16 mouse cellular contexts compared by ENCODE assay signal in genomic region chr9:77579827-77580226, GRCm38 (mm10). TPM values are rescaled to one million over a fixed set of nuclear protein-coding genes. Genes with fewer than 3 reads are reported as not detected.
DNase-seq lines count a peak whose midpoint lies in the region; ATAC-seq and TF ChIP-seq lines count a peak whose summit lies in the region.
"Had no signal": no experiment of that assay in that cellular context is flagged by ENCODE, and none has a peak within 500 bp of the region (broad histone marks: within the 10 kb centered on the region; RNA-seq: fewer than 3 reads in every experiment).

No protein-coding gene starts in this region.

- no peaks in the 10 kb centered on the region for H3K9me3 ChIP-seq in forebrain, embryonic 11.5 days (ENCODE audit: control insufficient read depth, low read length)
- H3K9me3 ChIP-seq in forebrain, postnatal 0 days (ENCODE audit: low read length): no peaks in the 10 kb centered on the region
- H3K9me3 ChIP-seq in stomach, postnatal 0 days (ENCODE audit: control insufficient read depth, low read length): no peaks in the 10 kb centered on the region
- H3K9me3 ChIP-seq: limb, embryonic 12.5 days had no signal

- H3K4me2 ChIP-seq in forebrain, embryonic 11.5 days (ENCODE audit: low read depth, low read length, severe bottlenecking): no peak overlapping the region
- H3K4me2 ChIP-seq in forebrain, postnatal 0 days (ENCODE audit: low read depth): no peak overlapping the region
- H3K4me2 ChIP-seq in stomach, postnatal 0 days (replicated peaks; ENCODE audit: low read depth): no peak overlapping the region
- H3K4me2 ChIP-seq: heart, embryonic 11.5 days; hindbrain, embryonic 14.5 days; limb, embryonic 12.5 days had no signal

- peak; percentile 36; the same call in 1 of the 2 replicates for ATAC-seq in forebrain, embryonic 11.5 days (replicated peaks; ENCODE audit: low FRiP score)
- no peak for ATAC-seq in forebrain, postnatal 0 days
- ATAC-seq in stomach, postnatal 0 days (ENCODE audit: low FRiP score, low TSS enrichment): no peak

- H3K4me3 ChIP-seq in forebrain, embryonic 11.5 days (ENCODE audit: low read depth, low read length): no peak overlapping the region
- H3K4me3 ChIP-seq in forebrain, postnatal 0 days (ENCODE audit: low read depth, low read length): no peak overlapping the region
- H3K4me3 ChIP-seq in layer of hippocampus, adult 2 months: no peak overlapping the region
- H3K4me3 ChIP-seq in stomach, postnatal 0 days (ENCODE audit: low read depth, low read length): no peak overlapping the region
- H3K4me3 ChIP-seq: limb, embryonic 12.5 days; megakaryocyte, embryonic 14.5 days; myocyte had no signal

- WGBS in forebrain, embryonic 11.5 days: 62% methylated on average over 3 of the region's 3 CpGs
- 55% methylated on average over 3 of the region's 3 CpGs for WGBS in forebrain, postnatal 0 days
- WGBS in stomach, postnatal 0 days: 66% methylated on average over 3 of the region's 3 CpGs

- H3K4me1 ChIP-seq in forebrain, embryonic 11.5 days (replicated peaks; ENCODE audit: control insufficient read depth, insufficient read depth, low read length): no peaks in the 10 kb centered on the region; the same call in 1 of the 2 replicates
- no peaks in the 10 kb centered on the region for H3K4me1 ChIP-seq in forebrain, postnatal 0 days (ENCODE audit: insufficient read depth)
- H3K4me1 ChIP-seq in stomach, postnatal 0 days (replicated peaks; ENCODE audit: control insufficient read depth, insufficient read depth): no peaks in the 10 kb centered on the region
- H3K4me1 ChIP-seq: limb, embryonic 12.5 days; megakaryocyte, embryonic 14.5 days had no signal

- TF ChIP-seq EP300 in stomach, postnatal 0 days (optimal IDR thresholded peaks at IDR 0.05): no peak

- no peak for TF ChIP-seq CTCF in forebrain, postnatal 0 days (IDR thresholded peaks at IDR 0.05; ENCODE audit: low read depth)
- peak; percentile 46 for TF ChIP-seq CTCF in layer of hippocampus, adult 2 months (conservative IDR thresholded peaks at IDR 0.05)
- peak; percentile 68 for TF ChIP-seq CTCF in stomach, postnatal 0 days (IDR thresholded peaks at IDR 0.05; ENCODE audit: low read depth)

- H3K27me3 ChIP-seq in forebrain, embryonic 11.5 days (ENCODE audit: control insufficient read depth, insufficient read depth, low read length): no peaks in the 10 kb centered on the region
- H3K27me3 ChIP-seq in forebrain, postnatal 0 days (ENCODE audit: insufficient read depth, low read length): no peaks in the 10 kb centered on the region
- no peaks in the 10 kb centered on the region for H3K27me3 ChIP-seq in stomach, postnatal 0 days (ENCODE audit: control insufficient read depth, insufficient read depth, low read length)
- H3K27me3 ChIP-seq: limb, embryonic 12.5 days had no signal

- DNase-seq in forebrain, embryonic 11.5 days (ENCODE audit: low spot score): no peak
- no peak for DNase-seq in forebrain, postnatal 0 days
- no peak for DNase-seq in layer of hippocampus, adult 2 months (ENCODE audit: low spot score in 2 of 2)
- DNase-seq in layer of hippocampus, adult 18-20 months (ENCODE audit: low spot score in 2 of 2): no peak
- peak; percentile 9 for DNase-seq in thymus, postnatal 36 days
- no peak for DNase-seq in thymus, postnatal 25 days
- peak; percentile 23 for DNase-seq in stomach, postnatal 0 days (ENCODE audit: low spot score)
- DNase-seq in layer of hippocampus, adult 11-12 months (ENCODE audit: low spot score): no peak
- DNase-seq: adrenal gland, adult 2 months; cerebellum, adult 11 months; layer of hippocampus, adult 9-11 months had no signal

- no peaks in the 10 kb centered on the region for H3K36me3 ChIP-seq in forebrain, embryonic 11.5 days (ENCODE audit: control insufficient read depth, insufficient read depth, low read length)
- no peaks in the 10 kb centered on the region for H3K36me3 ChIP-seq in forebrain, postnatal 0 days (ENCODE audit: insufficient read depth)
- no peaks in the 10 kb centered on the region for H3K36me3 ChIP-seq in stomach, postnatal 0 days (ENCODE audit: control insufficient read depth, insufficient read depth, low read length)
- H3K36me3 ChIP-seq: limb, embryonic 12.5 days had no signal

- H3K9ac ChIP-seq in forebrain, embryonic 11.5 days (ENCODE audit: low read length): no peak overlapping the region
- no peak overlapping the region for H3K9ac ChIP-seq in forebrain, postnatal 0 days
- H3K9ac ChIP-seq in stomach, postnatal 0 days (ENCODE audit: low read length): no peak overlapping the region
- H3K9ac ChIP-seq: hindbrain, embryonic 14.5 days; limb, embryonic 12.5 days had no signal

- no peak overlapping the region for H3K27ac ChIP-seq in forebrain, embryonic 11.5 days (ENCODE audit: low read depth, low read length)
- H3K27ac ChIP-seq in forebrain, postnatal 0 days (ENCODE audit: low read depth, low read length): no peak overlapping the region
- no peak overlapping the region for H3K27ac ChIP-seq in layer of hippocampus, adult 2 months
- no peak overlapping the region for H3K27ac ChIP-seq in stomach, postnatal 0 days (replicated peaks)
- H3K27ac ChIP-seq: hindbrain, embryonic 14.5 days; limb, embryonic 12.5 days had no signal

RNA-seq across cellular contexts. Expression of gene Lrrc1, which starts 35.2 kb away (rescaled TPM):
- polyA plus RNA-seq in forebrain, embryonic 11.5 days (2014; fragmentation: Nextera tagmentation; extraction: Ambion mirVana): 20.8 and 22.9 TPM in 2 replicates
- 11.9 and 14.8 TPM in 2 replicates for total RNA-seq in forebrain, postnatal 0 days (2014; rRNA removed)
- polyA plus RNA-seq in forebrain, postnatal 0 days (2015; fragmentation: Nextera tagmentation; extraction: Ambion mirVana): 3.8 and 5.4 TPM in 2 replicates
- 1 to 10 TPM; 8.4 to 9.1 TPM for total RNA-seq in layer of hippocampus, adult 2 months (2021)
- total RNA-seq in layer of hippocampus, adult 18-20 months (2021): 1 to 10 TPM; 7.3 to 9.4 TPM
- 14.9 and 16.2 TPM in 2 replicates for polyA plus RNA-seq in stomach, postnatal 0 days (2015; fragmentation: Nextera tagmentation; extraction: Ambion mirVana)

RNA-seq across cellular contexts. Expression of gene Klhl31, which starts 56.5 kb away (rescaled TPM):
- 0.24 and 0.29 TPM in 2 replicates for polyA plus RNA-seq in forebrain, embryonic 11.5 days (2014; fragmentation: Nextera tagmentation; extraction: Ambion mirVana)
- total RNA-seq in forebrain, postnatal 0 days (2014; rRNA removed): 0.05 and 0.08 TPM in 2 replicates
- 0.06 and 0.08 TPM in 2 replicates for polyA plus RNA-seq in forebrain, postnatal 0 days (2015; fragmentation: Nextera tagmentation; extraction: Ambion mirVana)
- total RNA-seq in layer of hippocampus, adult 2 months (2021): under 1 TPM in 1 of 2 experiments, not detected in 1; 0.05 TPM
- total RNA-seq in layer of hippocampus, adult 18-20 months (2021): not detected
- polyA plus RNA-seq in stomach, postnatal 0 days (2015; fragmentation: Nextera tagmentation; extraction: Ambion mirVana): 0.08 and 0.17 TPM in 2 replicates
- polyA plus RNA-seq: adrenal gland, adult 2 months had no signal

Comparison
In these comparisons a context has a peak if more than half of its experiments do, and no peak if none do; other contexts are left out.
1. DNase-seq: peak in thymus, postnatal 36 days (2 of 2) and stomach, postnatal 0 days (single experiment); none in forebrain, embryonic 11.5 days (single experiment), forebrain, postnatal 0 days (single experiment), layer of hippocampus, adult 2 months (0 of 2), layer of hippocampus, adult 18-20 months (0 of 2), thymus, postnatal 25 days (single experiment) and layer of hippocampus, adult 11-12 months (single experiment).